Mouse (Mus musculus) forebrain, embryonic 15.5 days (tissue): ENCODE data around the gene Prune1. TPM values are rescaled to one million over a fixed set of nuclear protein-coding genes. Genes with fewer than 3 reads are reported as not detected.

ENCODE experiments used
- ATAC-seq: fragments of 200-750 bp; cut with Nextera tagmentation; replicated peaks from 2 replicates; pipeline ENCODE4 v1.8.0; 2017; ENCODE audit warnings: mild to moderate bottlenecking, moderate TSS enrichment, moderate library complexity
- H3K27ac ChIP-seq: fragments of 300-500 bp; sonication (generic); replicated peaks from 2 replicates; pipeline ENCODE4 v1.5.1; 2015; ENCODE audit warnings: mild to moderate bottlenecking, inconsistent platforms
- H3K27me3 ChIP-seq: fragments of 300-500 bp; sonication (generic); 2 replicates; pipeline ENCODE4 v1.6.1; 2015; ENCODE audit warnings: inconsistent platforms
- H3K36me3 ChIP-seq: fragments of 300-500 bp; sonication (generic); 2 replicates; pipeline ENCODE4 v1.6.1; 2015; ENCODE audit warnings: mild to moderate bottlenecking, inconsistent platforms
- H3K4me1 ChIP-seq: fragments of 300-500 bp; sonication (generic); 2 replicates; pipeline ENCODE4 v1.6.1; 2015; ENCODE audit warnings: inconsistent platforms
- H3K4me2 ChIP-seq: fragments of 300-500 bp; sonication (generic); replicated peaks from 2 replicates; pipeline ENCODE4 v1.6.1; 2015; ENCODE audit warnings: mild to moderate bottlenecking, inconsistent platforms
- H3K4me3 ChIP-seq: fragments of 300-500 bp; sonication (generic); 2 replicates; pipeline ENCODE4 v1.5.1; 2015; ENCODE audit warnings: mild to moderate bottlenecking, inconsistent platforms
- H3K9ac ChIP-seq: fragments of 300-500 bp; sonication (generic); replicated peaks from 2 replicates; pipeline ENCODE4 v1.6.1; 2015; ENCODE audit warnings: mild to moderate bottlenecking, inconsistent platforms
- H3K9me3 ChIP-seq: fragments of 300-500 bp; sonication (generic); 2 replicates; pipeline ENCODE4 v1.6.1; 2016; ENCODE audit warnings: inconsistent platforms
- WGBS: fragments of 180-500 bp; shearing (Covaris S2); methylation state at CpG from one replicate; pipeline ENCODE4 v1.1.7; 2015; ENCODE audit warnings: mixed read lengths; 5-methylcytosine and 5-hydroxymethylcytosine counted together
- polyA plus RNA-seq: library from polyadenylated mRNA; unstranded; fragments of >200 nt; fragmentation: Nextera tagmentation; extraction: Ambion mirVana; gene quantifications from 2 replicates; pipeline ENCODE4 v1.2.1, GENCODE M21; 2015

Gene Prune1
- polyA plus RNA-seq, 1 experiment from 2014 or later, result 44.4 TPM

DNA sequence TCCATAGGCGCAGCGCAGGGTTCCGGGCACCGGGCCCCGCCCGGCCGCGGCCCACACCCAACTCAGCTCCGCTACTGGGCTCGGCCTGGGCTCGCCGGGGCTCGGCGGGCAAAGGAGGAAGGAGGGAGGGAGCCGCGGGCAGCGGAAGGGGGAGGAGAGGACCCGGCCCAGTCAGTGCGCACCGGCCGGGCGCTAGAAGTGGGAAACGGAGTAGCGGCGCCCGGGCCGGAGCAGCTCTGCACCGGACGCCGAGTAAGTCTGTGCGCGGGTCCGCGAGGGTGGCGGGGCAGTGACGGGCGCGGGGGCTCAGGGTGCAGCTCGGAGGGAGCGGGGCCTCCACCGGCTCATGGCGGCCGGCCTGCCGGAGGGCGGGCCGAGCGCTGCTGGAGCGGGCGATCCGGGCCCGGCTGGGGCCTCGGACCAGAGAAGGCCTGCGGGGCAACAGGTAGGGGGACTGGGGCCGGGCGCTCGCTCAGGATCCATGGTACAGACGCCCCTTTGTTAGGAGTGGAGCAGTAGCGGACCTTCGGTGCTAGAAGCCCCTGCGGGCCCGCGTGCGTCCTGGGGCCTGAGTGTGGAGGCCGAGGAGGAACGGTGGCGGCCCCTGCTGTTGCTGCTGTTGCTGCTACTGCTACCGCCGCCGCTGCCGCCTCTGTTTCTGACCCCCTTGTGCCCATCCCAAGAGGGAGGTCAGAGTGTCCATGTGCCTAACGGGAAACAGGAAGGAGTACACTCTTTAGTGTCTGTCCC lies 33.4 kb upstream of the Prune1 start:
- peaks cover 33% of the 10 kb centered on the region for H3K4me1 ChIP-seq
- peak overlapping the region; percentile 68 for H3K4me2 ChIP-seq
- no peaks in the 10 kb centered on the region for H3K9me3 ChIP-seq
- peak; percentile 95 for ATAC-seq
- H3K9ac ChIP-seq, result peak overlapping the region; percentile 92
- peaks cover 3% of the 10 kb centered on the region for H3K36me3 ChIP-seq
- peak overlapping the region; percentile 85 for H3K4me3 ChIP-seq
- WGBS, result under 1% methylated on average over 70 of the region's 71 CpGs
- H3K27ac ChIP-seq, result peak overlapping the region; percentile 90
- H3K27me3 ChIP-seq, result no peaks in the 10 kb centered on the region

DNA sequence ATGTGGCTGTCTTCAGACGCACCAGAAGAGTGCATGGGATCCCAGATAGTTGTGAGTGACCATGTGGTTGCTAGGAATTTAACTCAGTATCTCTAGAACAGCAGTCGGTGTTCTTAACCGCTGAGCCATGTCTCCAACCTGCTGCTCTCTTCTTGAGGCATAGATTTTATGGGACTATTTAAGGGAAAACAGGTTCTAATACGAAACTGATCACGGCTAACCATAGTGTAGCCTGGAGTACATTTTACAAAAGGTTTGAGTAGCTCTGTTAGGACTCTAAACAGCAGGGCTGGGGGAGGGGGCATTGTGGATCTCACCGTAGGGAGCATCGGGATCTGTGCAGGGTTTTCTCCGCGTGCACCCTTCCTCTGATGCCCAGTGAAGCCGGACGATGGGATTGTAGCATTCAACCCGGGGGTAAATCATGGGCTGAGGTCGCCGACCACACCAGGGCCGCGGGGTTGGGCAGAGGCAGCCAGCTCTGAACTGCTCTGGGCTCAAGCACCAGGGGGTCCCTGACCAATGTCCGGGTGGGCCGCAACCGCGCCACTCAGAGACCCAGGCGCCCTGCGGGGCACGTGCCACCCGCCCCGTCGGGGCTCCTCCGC lies 32.7 kb upstream of the Prune1 start, which contains the start of gene Cers2:
Gene Cers2 (plus strand): TSS at position 306 of the 608 bp plus-strand sequence.
- Histone ChIP-seq H3K27ac (peak within 1 kb of the TSS; percentile 90), H3K9ac (peak within 1 kb of the TSS; percentile 92), H3K4me1 (peaks cover 33% of the 10 kb centered on the region), H3K27me3 (no peaks in the 10 kb centered on the region), H3K9me3 (no peaks in the 10 kb centered on the region), H3K36me3 (no peaks in the 10 kb centered on the region), H3K4me2 (peak within 1 kb of the TSS; percentile 68), H3K4me3 (peak within 1 kb of the TSS; percentile 85)
- WGBS, result 3% methylated on average over 27 of the region's 27 CpGs
- peak; percentile 22 for ATAC-seq

GRCm38 (mm10) chr3:95314075-95314474 lies 32.2 kb upstream of the Prune1 start:
- Histone ChIP-seq H3K9me3 (no peaks in the 10 kb centered on the region), H3K36me3 (no peaks in the 10 kb centered on the region), H3K9ac (no peak overlapping the region), H3K4me2 (peak overlapping the region; percentile 68), H3K27me3 (no peaks in the 10 kb centered on the region), H3K4me1 (peaks cover 33% of the 10 kb centered on the region), H3K4me3 (peak overlapping the region; percentile 85; the same call in 1 of the 2 replicates), H3K27ac (peak overlapping the region; percentile 90)
- ATAC-seq, result no peak
- 71% methylated on average over 6 of the region's 6 CpGs for whole genome bisulfite sequencing

- Histone ChIP-seq H3K27me3 (no peaks in the 10 kb centered on the region), H3K27ac (no peak overlapping the region), H3K4me3 (no peak overlapping the region), H3K4me1 (peaks cover 28% of the 10 kb centered on the region), H3K9ac (no peak overlapping the region), H3K4me2 (no peak overlapping the region), H3K9me3 (no peaks in the 10 kb centered on the region), H3K36me3 (no peaks in the 10 kb centered on the region)
- no peak for ATAC-seq
- WGBS, result 41% methylated on average over 7 of the region's 7 CpGs
Measured at GRCm38 (mm10) chr3:95313476-95313875, 31.6 kb upstream of the Prune1 start.

- Histone ChIP-seq H3K4me1 (peaks cover 25% of the 10 kb centered on the region), H3K9ac (no peak overlapping the region), H3K36me3 (no peaks in the 10 kb centered on the region), H3K27ac (no peak overlapping the region), H3K9me3 (no peaks in the 10 kb centered on the region), H3K4me3 (no peak overlapping the region), H3K27me3 (no peaks in the 10 kb centered on the region), H3K4me2 (no peak overlapping the region)
- no peak for ATAC-seq
- 88% methylated on average over 6 of the region's 6 CpGs for WGBS
Measured at GRCm38 (mm10) chr3:95312623-95313022, 30.7 kb upstream of the Prune1 start.

GRCm38 (mm10) chr3:95310968-95311882 lies 29.3 kb upstream of the Prune1 start:
- Histone ChIP-seq H3K27ac (no peak overlapping the region), H3K27me3 (no peaks in the 10 kb centered on the region), H3K4me1 (peaks cover 13% of the 10 kb centered on the region), H3K9ac (no peak overlapping the region), H3K9me3 (no peaks in the 10 kb centered on the region), H3K4me2 (no peak overlapping the region), H3K4me3 (no peak overlapping the region), H3K36me3 (no peaks in the 10 kb centered on the region)
- 65% methylated on average over 9 of the region's 9 CpGs for WGBS
- ATAC-seq, result no peak

GRCm38 (mm10) chr3:95310496-95310895 lies 28.6 kb upstream of the Prune1 start:
- Histone ChIP-seq H3K27me3 (no peaks in the 10 kb centered on the region), H3K36me3 (no peaks in the 10 kb centered on the region), H3K9me3 (no peaks in the 10 kb centered on the region), H3K4me2 (no peak overlapping the region), H3K27ac (no peak overlapping the region), H3K9ac (no peak overlapping the region), H3K4me1 (peaks cover 6% of the 10 kb centered on the region), H3K4me3 (no peak overlapping the region)
- 67% methylated on average over 3 of the region's 3 CpGs for WGBS
- no peak for ATAC-seq

DNA sequence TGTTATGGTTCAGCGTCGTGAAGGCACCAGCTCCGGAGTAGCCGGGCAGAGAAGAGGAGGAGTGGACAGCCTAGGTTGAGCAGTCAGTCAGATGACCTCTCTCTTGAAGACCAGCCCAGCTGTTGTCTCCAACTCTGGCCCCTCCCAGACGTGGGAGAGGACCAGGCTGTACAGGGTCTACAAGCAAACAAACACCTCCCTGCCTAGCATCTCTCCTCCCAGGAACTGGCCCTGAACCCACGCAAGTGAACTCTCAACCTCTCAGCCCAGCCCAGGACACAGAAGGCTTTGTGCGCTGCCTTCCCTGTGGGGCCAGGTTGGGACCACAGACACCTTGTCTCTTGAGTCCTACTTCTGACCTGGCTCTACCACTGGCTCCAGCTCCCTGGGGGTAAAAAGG lies 25.2 kb upstream of the Prune1 start, which contains the start of gene Anxa9:
Gene Anxa9 (minus strand): TSS at position 77 of the 400 bp plus-strand sequence.
- no peaks in the 10 kb centered on the region for H3K4me1 ChIP-seq
- no peak for ATAC-seq
- 77% methylated on average over 7 of the region's 7 CpGs for WGBS
- H3K9ac ChIP-seq, result no peak within 1 kb of the TSS
- no peaks in the 10 kb centered on the region for H3K9me3 ChIP-seq
- no peak within 1 kb of the TSS for H3K4me3 ChIP-seq
- H3K27me3 ChIP-seq, result no peaks in the 10 kb centered on the region
- no peaks in the 10 kb centered on the region for H3K36me3 ChIP-seq
- no peak within 1 kb of the TSS for H3K27ac ChIP-seq
- H3K4me2 ChIP-seq, result no peak within 1 kb of the TSS

DNA sequence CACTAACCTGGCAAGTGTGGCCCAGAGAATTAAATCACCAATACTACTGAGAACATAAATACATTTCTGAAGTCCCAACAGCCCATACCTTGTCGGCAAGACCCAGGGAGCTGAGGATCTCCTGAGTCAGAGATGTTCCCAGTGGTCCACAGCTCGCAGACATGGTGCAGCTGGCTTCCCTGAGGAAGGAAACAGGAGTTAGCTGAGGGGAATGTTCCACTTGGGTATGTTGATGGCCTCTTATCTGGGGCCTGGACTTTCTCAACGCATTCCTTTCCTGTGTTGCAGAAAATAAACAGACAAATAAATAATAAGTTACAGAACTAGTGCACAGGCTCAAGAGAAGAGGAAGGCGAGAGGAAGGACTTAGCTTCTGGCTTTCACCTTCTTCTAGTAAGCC lies 24.4 kb upstream of the Prune1 start:
- H3K4me2 ChIP-seq, result no peak overlapping the region
- H3K4me3 ChIP-seq, result no peak overlapping the region
- H3K9ac ChIP-seq, result no peak overlapping the region
- no peak for ATAC-seq
- no peak overlapping the region for H3K27ac ChIP-seq
- H3K36me3 ChIP-seq, result no peaks in the 10 kb centered on the region
- WGBS, result 92% methylated on average over 4 of the region's 4 CpGs
- no peaks in the 10 kb centered on the region for H3K27me3 ChIP-seq
- H3K9me3 ChIP-seq, result no peaks in the 10 kb centered on the region
- H3K4me1 ChIP-seq, result no peaks in the 10 kb centered on the region

DNA sequence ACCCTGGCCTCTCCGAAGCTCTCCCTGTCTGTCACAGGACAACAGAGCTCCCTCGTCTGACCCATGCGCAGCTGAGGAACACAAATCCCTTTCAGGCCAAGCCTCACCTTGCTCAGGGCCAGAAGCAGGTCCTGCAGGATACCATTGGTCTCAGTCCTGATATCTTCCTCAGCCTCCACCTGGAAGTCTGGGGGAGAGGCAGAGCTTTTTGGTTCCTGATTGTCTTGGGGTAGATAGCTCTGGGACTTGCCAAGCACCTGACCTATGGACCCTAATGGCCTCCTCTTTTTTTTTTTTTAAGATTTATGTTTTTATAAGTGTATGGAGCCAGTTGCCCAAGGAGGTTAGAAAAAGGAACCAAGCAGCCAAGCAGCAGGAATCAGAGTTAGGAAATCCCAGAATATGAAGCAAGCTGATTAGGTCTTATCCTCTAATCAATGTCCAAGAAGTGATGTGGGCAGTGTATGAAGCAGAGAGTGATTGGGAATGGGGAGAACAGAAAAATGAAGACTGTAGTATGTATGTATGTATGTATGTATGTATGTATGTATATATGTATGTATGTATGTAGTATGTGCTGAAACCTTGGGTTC lies 19.4 kb upstream of the Prune1 start:
- Histone ChIP-seq H3K36me3 (no peaks in the 10 kb centered on the region; the same call in 1 of the 2 replicates), H3K4me1 (no peaks in the 10 kb centered on the region), H3K27me3 (no peaks in the 10 kb centered on the region), H3K9me3 (no peaks in the 10 kb centered on the region), H3K27ac (no peak overlapping the region), H3K4me2 (no peak overlapping the region), H3K9ac (no peak overlapping the region), H3K4me3 (no peak overlapping the region)
- no peak for ATAC-seq
- whole genome bisulfite sequencing, result 89% methylated on average over 3 of the region's 3 CpGs

GRCm38 (mm10) chr3:95298018-95298417 lies 16.1 kb upstream of the Prune1 start:
- Histone ChIP-seq H3K27me3 (no peaks in the 10 kb centered on the region), H3K36me3 (peaks cover 23% of the 10 kb centered on the region), H3K9ac (no peak overlapping the region), H3K27ac (no peak overlapping the region), H3K9me3 (no peaks in the 10 kb centered on the region), H3K4me1 (no peaks in the 10 kb centered on the region), H3K4me3 (no peak overlapping the region), H3K4me2 (no peak overlapping the region)
- 94% methylated on average over 7 of the region's 7 CpGs for WGBS
- no peak for ATAC-seq
